In genomic region chr13:48593181-48593580, GRCm38 (mm10) we compare ENCODE assay signal across 9 mouse cellular contexts. TPM values are rescaled to one million over a fixed set of nuclear protein-coding genes. Genes with fewer than 3 reads are reported as not detected.
DNase-seq lines count a peak whose midpoint lies in the region; ATAC-seq and TF ChIP-seq lines count a peak whose summit lies in the region.
"Had no signal": no experiment of that assay in that cellular context is flagged by ENCODE, and none has a peak within 500 bp of the region (broad histone marks: within the 10 kb centered on the region; RNA-seq: fewer than 3 reads in every experiment).

No protein-coding gene starts in this region.

- no peak overlapping the region for H3K4me3 ChIP-seq in gastrocnemius, adult 2 months
- H3K4me3 ChIP-seq in hindbrain, embryonic 13.5 days = peak overlapping the region; percentile 21; the same call in 1 of the 2 replicates
- no peak overlapping the region for H3K4me3 ChIP-seq in liver, postnatal 0 days (ENCODE audit: low read depth, low read length)
- H3K4me3 ChIP-seq: myocyte had no signal

- WGBS in hindbrain, embryonic 13.5 days = 27% methylated on average over 15 of the region's 15 CpGs
- WGBS in liver, postnatal 0 days (ENCODE audit: insufficient replicate concordance) = 70% methylated on average over 15 of the region's 15 CpGs

- DNase-seq in gastrocnemius, adult 2 months = no peak
- no peak for DNase-seq in gastrocnemius, postnatal 36 days
- peak; percentile 42 for DNase-seq in left cerebral cortex, postnatal 4 days
- peak; percentile 29 for DNase-seq in right cerebral cortex, postnatal 25 days
- DNase-seq in liver, postnatal 0 days = no peak
- DNase-seq in adrenal gland, adult 18-20 months (ENCODE audit: low spot score in 2 of 2) = no peak

- TF ChIP-seq EP300 in liver, postnatal 0 days (IDR thresholded peaks at IDR 0.05; ENCODE audit: low read depth) = no peak

- peaks cover 24% of the 10 kb centered on the region for H3K4me1 ChIP-seq in hindbrain, embryonic 13.5 days (replicated peaks)
- no peaks in the 10 kb centered on the region for H3K4me1 ChIP-seq in liver, postnatal 0 days (ENCODE audit: insufficient read depth)

- H3K4me2 ChIP-seq in hindbrain, embryonic 13.5 days = peak overlapping the region; percentile 45
- no peak overlapping the region for H3K4me2 ChIP-seq in liver, postnatal 0 days (ENCODE audit: low read depth, low read length)

- H3K27ac ChIP-seq in gastrocnemius, adult 2 months = 0 out of 2 replicates have a peak overlapping the region, but pooled peaks have one; percentile 16
- H3K27ac ChIP-seq in hindbrain, embryonic 13.5 days = peak overlapping the region; percentile 78
- no peak overlapping the region for H3K27ac ChIP-seq in liver, postnatal 0 days (ENCODE audit: low read depth)

- no peaks in the 10 kb centered on the region for H3K9me3 ChIP-seq in hindbrain, embryonic 13.5 days
- H3K9me3 ChIP-seq in liver, postnatal 0 days (ENCODE audit: low read length) = no peaks in the 10 kb centered on the region

- peak; percentile 84 for ATAC-seq in hindbrain, embryonic 13.5 days (ENCODE audit: low FRiP score)
- no peak for ATAC-seq in liver, postnatal 0 days
- no peak for ATAC-seq in megakaryocyte progenitor cell, adult 5-6 weeks (replicated peaks; ENCODE audit: poor library complexity)

- H3K36me3 ChIP-seq in hindbrain, embryonic 13.5 days = peaks cover 43% of the 10 kb centered on the region
- H3K36me3 ChIP-seq in liver, postnatal 0 days (replicated peaks; ENCODE audit: insufficient read depth, low read length) = no peaks in the 10 kb centered on the region

- peak overlapping the region; percentile 63 for H3K9ac ChIP-seq in hindbrain, embryonic 13.5 days
- H3K9ac ChIP-seq in liver, postnatal 0 days (replicated peaks) = no peak overlapping the region

- TF ChIP-seq CTCF in gastrocnemius, adult 2 months (IDR thresholded peaks at IDR 0.05) = no peak
- TF ChIP-seq CTCF in liver, postnatal 0 days (IDR thresholded peaks at IDR 0.05; ENCODE audit: low read depth) = no peak

- intact Hi-C loops in gastrocnemius, adult 2 months (cut with DNase I) = no loop called here
- intact Hi-C loops in gastrocnemius, postnatal 36 days (cut with DNase I) = no loop called here
- intact Hi-C loops in left cerebral cortex, postnatal 4 days (cut with DNase I) = no loop called here

- no peaks in the 10 kb centered on the region for H3K27me3 ChIP-seq in hindbrain, embryonic 13.5 days
- H3K27me3 ChIP-seq in liver, postnatal 0 days (ENCODE audit: insufficient read depth, low read length) = no peaks in the 10 kb centered on the region

RNA-seq across cellular contexts. Expression of gene Ptpdc1, which starts 32.3 kb away (rescaled TPM):
- 1 to 10 TPM; 3.2 to 4.7 TPM for total RNA-seq in gastrocnemius, adult 2 months (2021)
- 1 to 10 TPM; 3.4 to 3.8 TPM for total RNA-seq in gastrocnemius, postnatal 36 days (2021)
- 15.1 and 15.9 TPM in 2 replicates for polyA plus RNA-seq in hindbrain, embryonic 13.5 days (2015; fragmentation: Nextera tagmentation; extraction: Ambion mirVana)
- 10 to 100 TPM; 21.9 to 23.2 TPM for total RNA-seq in left cerebral cortex, postnatal 4 days (2021)
- 0.56 and 0.58 TPM in 2 replicates for polyA plus RNA-seq in liver, postnatal 0 days (2015; fragmentation: Nextera tagmentation; extraction: Ambion mirVana)
- total RNA-seq in megakaryocyte progenitor cell, adult 5-6 weeks (2015) = 3.3 and 4.4 TPM in 2 replicates
- 1.8 and 3.4 TPM in 2 replicates for total RNA-seq in megakaryocyte progenitor cell, adult 5-6 weeks (2017)
- total RNA-seq in adrenal gland, adult 18-20 months (2021) = 1 to 10 TPM; 5.0 to 6.3 TPM

Comparison
In these comparisons a context has a peak if more than half of its experiments do, and no peak if none do; other contexts are left out.
1. DNase-seq: peak in left cerebral cortex, postnatal 4 days (single experiment) and right cerebral cortex, postnatal 25 days (single experiment); none in gastrocnemius, adult 2 months (single experiment), gastrocnemius, postnatal 36 days (0 of 2), liver, postnatal 0 days (single experiment) and adrenal gland, adult 18-20 months (0 of 2).